Mouse (Mus musculus): ENCODE measurements around the gene Polr2a.

The Polr2a gene

DNA sequence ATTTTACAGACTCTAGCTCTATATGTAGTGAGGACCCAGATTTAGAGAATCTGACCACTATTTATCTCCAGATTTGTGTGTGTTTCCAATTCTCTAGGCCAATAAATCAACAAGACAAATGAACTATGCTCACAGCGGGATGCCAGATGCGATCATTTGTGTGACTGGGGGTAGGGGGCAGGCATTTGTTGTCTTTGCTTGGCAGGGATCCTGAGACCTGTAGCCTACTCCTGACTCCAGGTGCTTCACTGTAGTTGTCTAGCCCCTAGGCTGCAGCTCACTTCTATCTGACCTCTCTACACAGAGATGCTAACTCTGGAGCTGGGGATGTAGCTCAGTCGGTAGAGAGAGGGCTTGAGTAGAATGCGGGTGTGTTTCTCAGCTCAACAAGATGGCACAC, 23.4 kb upstream of the Polr2a start:
- no peak for DNase-seq (ENCODE audit: low spot score)

DNA sequence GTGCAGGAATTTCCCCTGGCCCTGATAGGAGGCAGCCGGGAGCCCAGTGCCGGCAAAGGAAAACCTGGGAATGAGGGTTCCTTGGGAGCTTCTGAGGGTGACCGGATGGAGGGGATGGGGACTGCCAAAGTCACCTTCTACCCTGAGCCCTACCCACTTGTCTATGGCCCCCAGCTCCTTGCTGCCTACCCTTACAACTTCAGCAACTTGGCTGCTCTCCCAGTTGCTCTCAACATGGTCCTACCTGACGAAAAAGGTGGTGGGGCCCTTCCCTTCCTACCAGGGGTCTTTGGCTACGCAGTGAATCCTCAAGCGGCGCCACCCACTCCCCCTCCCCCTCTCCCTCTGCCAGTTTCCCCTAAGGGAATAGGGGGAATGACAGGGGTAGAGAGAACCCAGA, 20.5 kb upstream of the Polr2a start:
- DNase-seq (ENCODE audit: low spot score), result no peak

DNA sequence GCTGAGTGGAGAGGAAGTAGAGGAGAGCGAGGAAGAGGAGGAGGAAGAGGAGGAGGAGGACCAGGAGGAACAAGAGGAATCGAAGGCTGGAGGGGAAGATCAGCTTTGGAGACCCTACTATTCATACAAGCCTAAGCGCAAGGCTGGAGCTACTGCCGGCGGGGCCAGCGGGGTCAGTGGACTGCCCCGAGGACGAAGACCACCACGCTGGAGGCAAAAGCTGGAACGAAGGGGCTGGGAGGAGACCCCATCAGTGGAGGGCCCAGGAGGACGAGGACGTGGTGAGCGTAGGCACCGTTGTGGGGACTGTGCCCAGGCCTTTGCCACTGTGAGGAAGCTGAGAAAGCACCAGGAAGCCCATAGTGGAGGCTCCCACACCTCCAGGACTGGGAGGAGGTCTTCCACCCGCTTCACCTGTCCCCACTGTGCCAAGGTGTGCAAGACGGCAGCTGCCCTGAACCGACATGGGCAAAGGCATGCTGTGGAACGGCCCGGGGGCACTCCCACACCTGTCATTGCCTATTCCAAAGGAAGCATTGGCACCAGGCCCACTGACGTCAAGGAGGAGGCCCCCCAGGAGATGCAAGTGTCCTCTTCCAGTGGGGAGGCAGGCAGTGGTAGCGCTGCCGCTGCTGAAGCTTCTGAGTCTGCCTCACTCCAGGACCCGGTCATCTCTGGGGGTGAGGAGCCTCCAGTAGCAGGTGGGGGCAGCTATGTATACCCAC, 20.0 kb upstream of the Polr2a start:
- no peak for DNase-seq (ENCODE audit: low spot score)

DNA sequence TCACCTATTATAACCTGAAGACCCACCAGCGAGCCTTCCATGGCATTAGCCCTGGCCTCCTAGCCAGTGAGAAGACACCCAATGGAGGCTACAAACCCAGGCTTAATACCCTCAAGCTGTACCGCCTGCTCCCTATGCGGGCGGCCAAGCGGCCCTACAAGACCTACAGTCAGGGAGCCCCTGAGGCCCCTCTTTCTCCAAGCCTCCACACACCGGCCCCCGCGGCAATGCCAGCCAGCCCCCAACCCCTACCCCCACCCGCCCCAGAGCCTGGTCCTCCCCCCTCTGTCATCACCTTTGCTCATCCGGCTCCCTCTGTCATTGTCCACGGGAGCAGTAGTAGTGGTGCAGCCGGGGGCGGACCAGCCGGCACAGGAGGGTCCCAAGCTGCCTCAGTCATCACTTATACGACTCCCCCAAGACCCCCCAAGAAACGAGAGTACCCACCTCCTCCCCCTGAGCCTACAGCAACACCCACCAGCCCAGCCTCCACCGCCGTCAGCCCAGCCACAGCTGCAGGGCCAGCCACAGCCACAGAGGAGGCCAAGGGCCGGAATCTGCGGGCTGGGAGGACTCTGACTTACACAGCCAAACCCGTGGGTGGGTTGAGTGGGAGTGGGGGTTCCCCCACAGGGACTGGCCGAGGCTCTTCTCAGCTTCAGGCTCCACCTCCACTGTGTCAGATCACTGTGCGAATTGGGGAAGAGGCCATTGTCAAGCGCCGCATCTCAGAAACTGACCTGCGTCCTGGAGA, 19.2 kb upstream of the Polr2a start:
- DNase-seq (ENCODE audit: low spot score), result no peak

DNA sequence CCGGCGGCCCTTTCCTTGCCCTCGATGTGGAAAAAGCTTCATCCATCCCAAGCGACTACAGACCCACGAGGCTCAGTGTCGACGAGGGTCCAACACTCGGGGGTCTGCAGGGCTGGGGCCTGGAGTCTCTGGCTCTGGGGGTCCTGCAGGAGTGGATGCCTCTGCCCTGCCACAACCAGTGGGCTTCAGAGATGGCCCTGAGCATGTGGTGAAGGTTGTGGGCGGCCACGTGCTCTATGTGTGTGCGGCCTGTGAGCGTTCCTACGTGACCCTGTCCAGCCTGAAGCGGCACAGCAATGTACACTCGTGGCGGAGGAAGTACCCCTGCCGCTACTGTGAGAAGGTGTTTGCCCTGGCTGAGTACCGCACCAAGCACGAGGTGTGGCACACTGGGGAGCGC, 18.1 kb upstream of the Polr2a start:
- no peak for DNase-seq (ENCODE audit: low spot score)

DNA sequence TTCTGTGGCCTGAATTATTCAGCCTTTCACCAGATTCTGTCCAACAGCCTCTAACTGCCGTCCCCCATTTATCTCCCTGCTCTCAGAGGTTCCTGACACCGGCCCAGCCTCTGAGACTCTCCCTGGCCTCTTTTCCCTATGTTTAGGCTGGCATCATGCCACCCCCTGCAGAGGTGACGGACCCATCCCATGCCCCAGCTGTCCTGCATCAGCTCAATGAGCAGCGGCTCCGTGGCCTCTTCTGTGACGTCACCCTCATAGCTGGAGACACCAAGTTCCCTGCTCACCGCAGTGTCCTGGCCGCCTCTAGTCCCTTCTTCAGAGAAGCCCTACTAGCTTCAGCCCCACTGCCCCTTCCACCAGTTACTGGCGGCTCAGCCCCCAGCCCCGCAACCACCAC, 17.3 kb upstream of the Polr2a start:
- no peak for DNase-seq (ENCODE audit: low spot score)

DNA sequence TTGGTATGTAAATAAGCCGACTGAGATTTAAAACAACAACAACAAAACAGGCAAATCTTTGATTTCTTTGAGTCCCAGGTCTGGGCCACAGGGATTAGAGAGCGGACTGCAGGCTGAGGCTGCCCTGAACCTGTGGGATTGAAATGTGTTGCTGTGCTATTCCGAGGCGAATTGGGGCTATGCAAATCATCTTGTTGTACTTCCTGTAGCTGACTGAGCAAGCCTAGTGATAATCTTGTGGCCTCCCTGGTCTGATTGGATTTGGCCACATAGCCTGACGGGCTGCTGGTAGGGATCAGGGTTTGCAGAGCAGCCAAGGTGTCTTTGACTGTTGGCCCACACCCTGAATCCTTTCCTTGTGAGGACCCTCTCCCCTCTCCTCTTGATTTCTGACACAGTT, 16.5 kb upstream of the Polr2a start:
- DNase-seq (ENCODE audit: low spot score), result no peak

DNA sequence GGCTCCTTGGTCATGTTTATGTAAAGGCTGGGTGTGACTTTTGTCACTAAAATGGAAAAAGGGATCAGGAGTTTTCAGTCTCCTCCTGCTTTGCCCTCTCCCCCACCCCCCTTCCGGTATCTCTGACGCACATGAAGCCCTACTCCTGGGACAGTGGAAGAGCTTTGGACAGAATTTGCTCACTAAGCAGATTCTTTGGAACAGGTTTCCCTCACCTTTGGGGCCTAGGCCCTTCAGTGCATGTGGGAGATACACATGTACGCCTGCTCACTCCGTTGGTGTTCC, 9.1 kb upstream of the Polr2a start:
- no peak for DNase-seq (ENCODE audit: low spot score)

DNA sequence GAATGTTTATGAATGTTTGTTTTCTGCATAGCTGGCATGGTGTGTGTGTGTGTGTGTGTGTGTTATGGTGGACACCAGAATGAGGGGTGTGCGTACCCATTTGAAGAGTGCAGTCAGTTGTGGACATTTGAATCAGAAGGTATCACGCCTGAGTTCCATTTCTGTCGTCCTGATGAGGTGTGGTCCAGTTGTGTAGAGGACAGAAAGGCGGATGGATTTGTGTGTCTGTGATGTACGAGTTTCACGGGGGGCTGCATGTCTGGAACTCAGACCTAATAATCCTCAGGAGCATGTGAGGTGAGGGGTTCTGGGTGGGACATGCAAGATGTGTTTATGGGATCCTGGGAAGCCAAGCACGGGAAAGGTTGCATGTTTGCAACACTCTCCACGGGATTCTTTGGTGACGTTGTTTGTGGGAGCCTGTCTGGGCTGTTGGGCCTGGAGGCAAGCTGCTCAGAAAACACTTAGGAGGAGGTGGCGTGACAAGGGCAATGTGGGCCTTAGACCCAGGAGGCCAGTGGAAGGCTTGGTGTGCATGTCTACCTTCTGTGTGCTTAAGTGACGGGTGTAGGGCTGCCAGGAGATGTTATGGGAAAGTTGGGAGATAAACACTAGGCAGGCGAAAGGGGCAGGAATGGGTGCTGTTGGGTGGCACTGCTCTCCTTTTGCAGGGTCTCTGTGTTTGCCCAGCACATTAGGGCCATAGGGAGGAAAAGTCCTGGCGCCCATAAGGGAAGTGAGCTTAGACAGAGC, 8.6 kb upstream of the Polr2a start:
- no peak for DNase-seq (ENCODE audit: low spot score)

DNA sequence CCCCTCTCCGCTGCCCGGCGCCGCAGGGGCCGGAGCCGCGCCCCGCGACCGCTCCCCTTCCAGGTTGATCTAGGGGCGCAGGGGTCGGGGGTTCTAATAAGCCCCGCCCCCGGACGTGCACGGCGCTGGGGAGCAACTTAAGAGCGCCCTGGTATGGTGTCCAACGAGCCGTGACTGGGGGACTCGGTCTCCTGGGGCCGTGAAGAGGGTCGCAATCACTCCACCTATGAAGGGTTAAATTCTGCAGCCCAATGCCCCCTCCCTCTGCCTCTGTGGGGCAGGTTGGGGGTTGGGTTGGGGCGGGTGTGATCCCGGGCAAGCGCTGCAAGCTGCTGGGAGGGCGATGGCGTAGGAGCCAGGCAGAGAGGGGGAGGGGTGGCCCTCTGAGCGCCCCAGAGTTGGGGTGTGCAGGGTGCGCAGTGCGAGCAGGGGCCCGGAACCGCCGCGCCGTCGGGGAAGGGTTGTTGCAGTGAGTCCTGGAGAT, 7.7 kb upstream of the Polr2a start:
- DNase-seq (ENCODE audit: low spot score), result peak; percentile 59

DNA sequence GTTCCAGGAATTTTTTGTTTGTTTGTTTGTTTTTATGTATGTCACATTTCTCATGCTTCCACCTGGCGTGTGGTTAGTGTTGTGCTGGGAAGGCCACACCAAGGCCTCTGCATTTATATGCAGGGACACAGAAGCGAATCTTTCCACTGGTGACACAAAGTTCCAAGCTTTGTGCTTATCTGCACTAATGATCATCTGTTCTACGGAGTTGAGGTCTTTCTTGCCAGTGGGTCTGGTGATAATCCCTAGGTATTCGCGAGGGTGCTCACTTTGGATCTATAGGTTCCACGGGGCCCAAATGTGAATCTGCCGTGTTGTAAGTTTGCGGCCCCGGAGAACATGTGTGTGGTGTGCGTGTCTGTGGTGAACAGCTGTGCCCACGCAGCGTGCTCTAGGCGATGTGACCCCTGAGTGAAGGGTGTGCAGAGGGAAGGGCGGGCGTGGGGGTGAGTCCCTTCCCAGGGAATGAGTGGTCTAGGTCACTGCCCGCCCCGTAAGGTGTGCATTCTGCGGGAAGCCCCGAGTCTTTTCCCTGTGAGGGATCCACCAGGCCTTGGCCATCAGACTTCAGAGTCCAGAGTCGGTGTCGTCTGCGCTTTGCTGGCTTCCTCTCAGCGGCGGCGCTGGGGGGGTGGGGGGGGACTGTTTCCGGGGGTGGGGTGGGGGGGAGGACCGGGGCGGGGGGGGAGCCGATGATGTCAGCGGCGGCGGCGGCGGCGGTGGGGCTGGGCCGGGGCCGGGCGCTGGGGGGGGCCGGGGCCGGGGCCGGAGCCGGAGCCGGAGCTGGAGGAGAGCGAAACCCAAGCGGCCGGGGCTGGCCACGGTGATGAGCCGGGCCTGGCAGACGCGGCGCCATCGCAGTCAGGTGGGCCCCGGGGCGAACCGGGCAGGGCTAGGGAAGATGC, 7.0 kb upstream of the Polr2a start, which contains the start of gene Zbtb4:
TSS of gene Zbtb4 (plus strand) at position 692 of the 905 bp plus-strand sequence.
- DNase-seq (ENCODE audit: low spot score), result peak; percentile 28

DNA sequence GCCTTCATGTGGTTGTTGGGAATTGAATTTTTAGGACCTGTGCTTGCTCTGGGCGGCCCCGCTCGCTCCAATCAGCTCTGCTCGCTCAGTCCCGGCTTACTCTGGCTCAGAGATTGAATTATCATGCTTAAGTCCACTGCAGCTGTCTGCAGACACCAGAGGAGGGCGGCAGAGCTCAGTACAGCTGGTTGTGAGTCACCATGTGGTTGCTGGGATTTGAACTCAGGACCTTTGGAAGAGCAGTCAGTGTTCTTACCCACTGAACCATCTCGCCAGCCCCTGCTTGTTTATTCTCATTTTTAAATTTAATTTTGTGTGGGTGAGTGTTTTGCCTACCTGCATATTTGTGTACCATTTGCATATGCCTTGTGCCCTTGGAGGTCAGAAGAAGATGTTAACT, 5.1 kb upstream of the Polr2a start:
- no peak for DNase-seq (ENCODE audit: low spot score)

DNA sequence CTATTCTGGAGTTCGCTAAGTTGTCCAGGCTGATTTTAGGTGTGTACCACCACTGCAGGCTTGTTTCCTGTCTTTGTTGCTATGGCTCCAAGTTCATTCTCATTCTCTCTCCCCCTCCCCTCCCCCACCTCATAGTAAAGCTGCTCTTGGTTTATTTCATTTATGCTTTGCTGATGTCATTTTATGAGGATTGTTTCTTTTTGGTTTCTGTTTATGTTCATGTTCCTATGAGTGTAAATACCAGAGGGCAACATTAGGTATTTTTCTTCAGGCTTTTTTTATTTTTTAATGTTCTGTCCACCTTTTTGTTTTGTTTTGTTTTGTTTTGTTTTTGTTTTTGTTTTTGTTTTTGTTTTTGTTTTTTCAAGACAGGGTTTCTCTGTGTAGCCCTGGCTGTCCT, 3.4 kb upstream of the Polr2a start, which contains the start of gene Slc35g3:
TSS of gene Slc35g3 (minus strand) at position 101 of the 400 bp plus-strand sequence.
- DNase-seq (ENCODE audit: low spot score), result no peak

DNA sequence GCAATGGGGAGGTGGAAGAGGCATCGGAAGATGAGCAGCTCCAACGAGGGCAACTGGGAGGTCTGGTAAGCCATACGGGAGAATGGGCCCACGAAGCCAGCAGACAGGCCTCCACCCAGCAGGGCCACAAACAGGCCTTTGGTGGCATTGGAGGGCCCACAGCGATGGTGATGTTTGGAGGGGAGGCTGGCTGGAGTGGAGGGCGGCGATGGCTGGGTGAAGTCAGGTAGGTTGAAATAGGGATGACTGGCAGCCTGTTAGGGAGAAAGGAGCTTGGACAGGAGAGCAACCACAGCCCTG, 2.4 kb upstream of the Polr2a start:
- DNase-seq (ENCODE audit: low spot score), result no peak

DNA sequence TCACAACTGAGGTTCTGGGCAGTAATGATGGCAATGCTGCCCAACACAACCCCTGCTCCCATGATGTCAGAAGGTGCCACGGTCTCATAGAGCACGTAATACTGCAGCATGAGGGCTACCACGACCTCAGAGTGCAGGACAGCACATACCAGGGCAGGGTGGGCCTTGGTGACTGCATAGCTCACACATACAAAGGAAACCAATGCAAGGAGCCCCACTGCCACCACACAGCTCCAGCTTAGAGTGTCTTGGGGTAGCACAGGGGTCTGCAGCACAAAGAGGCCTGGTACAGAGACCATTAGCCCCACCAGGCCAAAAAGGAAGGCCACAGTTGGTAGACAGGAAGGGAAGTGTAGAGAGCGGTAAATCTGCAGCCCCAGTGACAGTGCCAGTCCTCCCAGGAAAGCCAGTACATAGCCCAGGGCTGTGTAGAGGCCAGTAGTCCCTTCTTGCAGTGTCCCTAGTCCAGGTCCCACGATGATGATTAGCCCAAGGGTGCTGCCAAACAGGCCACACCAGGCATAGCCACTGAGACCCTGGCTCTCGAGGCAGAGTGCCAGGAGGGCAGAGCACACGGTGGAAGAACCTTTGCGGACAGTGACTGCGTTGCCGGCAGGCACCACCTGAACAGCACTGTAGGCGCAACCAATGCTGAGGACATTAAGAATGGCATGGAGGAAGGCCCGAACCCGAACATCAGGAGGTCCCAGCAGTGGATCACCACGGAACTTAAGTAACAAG, 1.9 kb upstream of the Polr2a start:
- DNase-seq (ENCODE audit: low spot score), result no peak

DNA sequence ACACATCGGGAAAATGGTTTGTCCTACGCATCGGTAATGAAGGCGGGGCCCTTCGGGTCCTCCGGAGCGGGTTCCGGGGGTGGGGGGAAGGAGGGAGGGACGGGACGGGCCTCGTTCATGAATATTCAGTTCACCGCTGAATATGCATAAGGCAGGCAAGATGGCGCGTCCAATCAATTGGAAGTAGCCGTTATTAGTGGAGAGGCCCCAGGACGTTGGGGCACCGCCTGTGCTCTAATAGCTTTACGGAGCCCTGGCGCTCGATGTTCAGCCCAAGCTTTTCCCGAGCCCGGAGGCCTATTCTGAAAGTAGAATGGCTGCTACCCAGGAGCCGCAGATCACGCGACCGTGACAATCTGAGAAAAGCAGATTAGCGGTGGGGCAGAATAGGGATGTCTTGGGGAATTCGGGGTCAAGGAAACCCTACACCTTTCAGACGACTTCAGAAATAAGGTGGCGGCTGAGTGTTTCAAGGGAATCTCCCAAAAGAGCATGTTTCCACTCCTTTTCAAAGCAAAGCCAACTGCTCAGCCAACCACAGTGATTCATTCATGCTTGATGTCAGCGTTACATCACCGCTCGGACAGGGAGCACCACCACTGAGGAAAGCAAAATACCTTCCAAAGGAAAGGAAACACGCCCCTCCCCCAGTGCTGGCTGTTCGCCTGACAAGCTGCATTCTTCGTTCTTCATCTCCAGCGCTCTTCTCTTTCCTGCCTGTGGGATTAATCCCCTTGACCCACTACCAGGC, 709 bp upstream of the Polr2a start:
- DNase-seq (ENCODE audit: low spot score), result peak; percentile 92

DNA sequence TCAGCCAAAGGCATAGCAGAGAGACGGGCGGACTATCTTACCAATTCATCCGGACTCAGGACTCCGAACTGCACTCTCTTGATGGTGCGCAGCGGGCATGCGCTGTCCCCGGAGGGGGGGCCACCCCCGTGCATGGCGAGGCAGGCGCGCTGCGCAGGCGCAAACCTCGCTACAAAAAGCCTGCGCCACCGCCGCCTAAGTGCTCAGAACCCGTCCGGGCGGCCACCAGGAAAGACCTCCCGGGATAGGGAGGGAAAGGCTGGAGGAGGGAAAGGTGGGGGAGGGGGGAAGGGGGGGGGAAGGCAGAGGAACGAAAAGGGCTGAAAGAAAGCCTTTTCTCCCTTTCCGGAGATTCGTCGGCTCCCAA, 364 bp downstream of the Polr2a start:
- DNase-seq (ENCODE audit: low spot score), result peak; percentile 90

DNA sequence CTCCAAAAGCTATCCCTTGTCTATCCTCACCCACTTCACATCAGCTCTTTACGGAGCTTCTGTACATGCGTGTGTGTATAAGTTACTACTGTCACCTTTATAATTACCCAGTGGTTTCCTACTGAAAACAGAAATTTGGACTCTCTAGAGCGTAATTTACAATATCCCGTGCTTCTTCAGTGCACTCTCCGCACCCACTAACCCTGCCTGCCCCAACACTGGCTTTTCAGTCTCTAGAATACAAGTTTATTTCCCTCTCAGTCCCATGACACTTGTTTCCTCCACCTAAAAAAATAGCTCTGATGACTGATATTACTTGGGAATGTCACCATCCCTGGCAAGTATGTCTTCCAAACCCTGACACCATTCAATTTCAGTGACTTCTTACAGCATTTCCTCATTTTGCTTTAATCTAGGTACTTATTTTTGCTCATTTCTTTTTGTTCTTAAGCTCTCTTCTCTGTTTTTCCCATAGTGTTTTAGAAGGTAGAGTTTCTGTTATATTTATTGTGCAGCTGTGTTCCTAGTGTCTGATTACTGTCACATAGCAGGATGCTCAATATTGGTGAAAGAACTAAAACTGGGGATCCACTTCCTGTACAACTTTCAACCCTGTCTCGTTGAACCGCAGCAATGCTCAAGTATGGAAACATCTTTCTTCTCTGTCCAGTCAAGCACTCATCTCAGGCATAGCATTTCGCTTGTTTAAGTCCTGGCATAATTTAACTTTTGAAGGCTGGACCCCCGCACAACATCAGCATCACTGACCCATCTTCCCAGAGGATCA, 941 bp downstream of the Polr2a start:
- no peak for DNase-seq (ENCODE audit: low spot score)

DNA sequence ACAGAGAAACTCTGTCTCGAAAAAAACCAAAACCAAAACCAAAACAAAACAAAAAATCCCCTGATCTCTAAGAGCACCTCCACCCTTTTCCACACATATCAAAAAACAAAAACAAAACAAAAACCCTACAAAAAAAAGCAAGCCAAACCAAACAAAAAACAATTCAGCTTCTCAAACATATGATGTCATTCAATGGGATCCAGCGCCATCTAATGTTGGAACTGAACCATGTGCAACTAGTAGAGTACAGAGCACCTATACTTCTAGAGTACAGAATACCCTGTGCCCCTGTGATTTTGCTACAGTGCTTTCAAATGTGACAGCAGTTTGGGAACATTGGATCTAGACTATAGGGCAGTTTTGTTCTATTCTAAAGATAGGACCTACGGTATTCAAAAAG, 3.7 kb downstream of the Polr2a start:
- DNase-seq (ENCODE audit: low spot score), result no peak

DNA sequence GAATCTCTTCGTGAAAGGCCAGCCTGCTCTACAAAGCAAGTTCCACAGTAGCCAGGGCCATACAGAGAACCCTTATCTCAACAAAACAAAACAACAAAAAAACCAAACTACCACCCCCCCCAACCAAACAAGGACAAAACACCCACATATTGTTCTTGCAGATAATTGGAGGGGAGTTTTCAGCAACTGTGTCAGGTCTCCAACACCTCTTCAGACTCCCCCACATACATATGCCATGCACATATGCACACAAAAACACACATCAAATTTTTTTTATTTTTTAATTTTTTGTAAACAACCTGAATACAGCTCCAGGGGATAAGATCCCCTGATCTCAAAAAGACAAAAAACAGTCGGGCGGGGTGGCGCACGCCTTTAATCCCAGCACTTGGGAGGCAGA, 4.2 kb downstream of the Polr2a start:
- no peak for DNase-seq (ENCODE audit: low spot score)
